Mouse (Mus musculus): Measurements from ENCODE around the gene Fopnl. TPM values are rescaled to one million over a fixed set of nuclear protein-coding genes. Genes with fewer than 3 reads are reported as not detected.

Gene Fopnl
- 10 to 100 TPM; 59.7 to 66.1 TPM for total RNA-seq (2021)

- intact Hi-C loops (cut with DNase I), result loop anchor here (5.0 to 10.0 kb wide), 4 partner anchors 40 to 412 kb away; partner anchors contain the start of genes Marf1, Mpv17l, Nde1 and Pdxdc1
- peak; percentile 98 for DNase-seq
These were observed at the start of gene Fopnl for GRCm38 (mm10) chr16:14316884-14317876. TSS of gene Fopnl (minus strand) at chr16:14317405.

- intact Hi-C loops (cut with DNase I), result no loop called here
- no peak for DNase-seq
These were observed 48.8 kb upstream of the Fopnl start for GRCm38 (mm10) chr16:14366017-14366416.

GRCm38 (mm10) chr16:14365457-14365856 lies 48.3 kb upstream of the Fopnl start:
- no peak for DNase-seq
- intact Hi-C loops (cut with DNase I), result no loop called here

GRCm38 (mm10) chr16:14364066-14364465 lies 46.9 kb upstream of the Fopnl start:
- intact Hi-C loops (cut with DNase I), result no loop called here

GRCm38 (mm10) chr16:14363496-14363895 lies 46.3 kb upstream of the Fopnl start:
- DNase-seq, result no peak
- intact Hi-C loops (cut with DNase I), result no loop called here

More at GRCm38 (mm10) chr16:14364066-14364465, 46.9 kb upstream of the Fopnl start:
- DNase-seq, result no peak

- DNase-seq, result no peak
- intact Hi-C loops (cut with DNase I), result no loop called here
These were observed 45.1 kb upstream of the Fopnl start for GRCm38 (mm10) chr16:14362099-14362820.

GRCm38 (mm10) chr16:14361362-14362098 lies 44.3 kb upstream of the Fopnl start, which contains the start of gene Abcc1:
TSS of gene Abcc1 (plus strand) at chr16:14361558.
- DNase-seq, result peak; percentile 82
- intact Hi-C loops (cut with DNase I), result no loop called here

GRCm38 (mm10) chr16:14360931-14361330 lies 43.7 kb upstream of the Fopnl start:
- intact Hi-C loops (cut with DNase I), result no loop called here
- DNase-seq, result peak in 1 of 2 experiments; percentile 46

- DNase-seq, result no peak
- intact Hi-C loops (cut with DNase I), result loop anchor here (5.0 kb wide), 1 partner anchor 41 kb away; the partner anchor contains the start of gene Fopnl
These were observed 41.3 kb upstream of the Fopnl start for GRCm38 (mm10) chr16:14358531-14358930.

GRCm38 (mm10) chr16:14357859-14358258 lies 40.7 kb upstream of the Fopnl start:
- DNase-seq, result no peak
- intact Hi-C loops (cut with DNase I), result loop anchor here (5.0 kb wide), 1 partner anchor 41 kb away; the partner anchor contains the start of gene Fopnl

- DNase-seq, result no peak
- intact Hi-C loops (cut with DNase I), result no loop called here
These were observed 35.5 kb upstream of the Fopnl start for GRCm38 (mm10) chr16:14352663-14353062.

- intact Hi-C loops (cut with DNase I), result no loop called here
- no peak for DNase-seq
These were observed 35.0 kb upstream of the Fopnl start for GRCm38 (mm10) chr16:14352234-14352633.

- no peak for DNase-seq
- intact Hi-C loops (cut with DNase I), result no loop called here
These were observed 34.4 kb upstream of the Fopnl start for GRCm38 (mm10) chr16:14351571-14351970.

GRCm38 (mm10) chr16:14344967-14345366 lies 27.8 kb upstream of the Fopnl start:
- intact Hi-C loops (cut with DNase I), result no loop called here
- DNase-seq, result no peak

- intact Hi-C loops (cut with DNase I), result no loop called here
- no peak for DNase-seq
These were observed 11.0 kb upstream of the Fopnl start for GRCm38 (mm10) chr16:14328156-14328555.

- DNase-seq, result no peak
- intact Hi-C loops (cut with DNase I), result no loop called here
These were observed 3.3 kb upstream of the Fopnl start for GRCm38 (mm10) chr16:14320494-14320893.

- intact Hi-C loops (cut with DNase I), result loop anchor here (5.0 to 10.0 kb wide), 4 partner anchors 38 to 415 kb away; partner anchors contain the start of genes Marf1, Mpv17l, Nde1 and Pdxdc1
- DNase-seq, result no peak
These were observed 2.5 kb upstream of the Fopnl start for GRCm38 (mm10) chr16:14319681-14320080.

GRCm38 (mm10) chr16:14312914-14313313 lies 4.3 kb downstream of the Fopnl start:
- intact Hi-C loops (cut with DNase I), result loop anchor here (5.0 to 10.0 kb wide), 3 partner anchors 76 to 408 kb away; partner anchors contain the start of genes Mpv17l and Pdxdc1
- DNase-seq, result no peak

GRCm38 (mm10) chr16:14311371-14311770 lies 5.8 kb downstream of the Fopnl start:
- intact Hi-C loops (cut with DNase I), result loop anchor here (5.0 to 10.0 kb wide), 3 partner anchors 74 to 407 kb away; partner anchors contain the start of genes Mpv17l and Pdxdc1
- DNase-seq, result peak in 1 of 2 experiments; percentile 50

- intact Hi-C loops (cut with DNase I), result loop anchor here (5.0 to 10.0 kb wide), 3 partner anchors 73 to 405 kb away; partner anchors contain the start of genes Mpv17l and Pdxdc1
- no peak for DNase-seq
These were observed 7.4 kb downstream of the Fopnl start for GRCm38 (mm10) chr16:14309833-14310232.
